In genomic region chr19:4451965-4452364, GRCm38 (mm10) we compare ENCODE assay signal across 28 mouse cellular contexts. TPM values are rescaled to one million over a fixed set of nuclear protein-coding genes. Genes with fewer than 3 reads are reported as not detected.
DNase-seq lines count a peak whose midpoint lies in the region; ATAC-seq and TF ChIP-seq lines count a peak whose summit lies in the region.
"Had no signal": no experiment of that assay in that cellular context is flagged by ENCODE, and none has a peak within 500 bp of the region (broad histone marks: within the 10 kb centered on the region; RNA-seq: fewer than 3 reads in every experiment).

No protein-coding gene starts in this region.

- H3K9ac ChIP-seq in heart, embryonic 13.5 days, result peak overlapping the region; percentile 33; the same call in 1 of the 2 replicates
- H3K9ac ChIP-seq in heart, adult 2 months (ENCODE audit: low read depth, low read length), result no peak overlapping the region
- H3K9ac ChIP-seq in limb, embryonic 14.5 days (ENCODE audit: low read depth, low read length, severe bottlenecking), result 0 out of 2 replicates have a peak overlapping the region, but pooled peaks have one; percentile 28
- H3K9ac ChIP-seq: embryonic facial prominence, embryonic 15.5 days; limb, embryonic 12.5 days; liver, embryonic 15.5 days; neural tube, embryonic 12.5 days; stomach, embryonic 15.5 days had no signal

- H3K4me2 ChIP-seq in heart, embryonic 13.5 days, result no peak overlapping the region
- H3K4me2 ChIP-seq in limb, embryonic 14.5 days (replicated peaks; ENCODE audit: low read depth, low read length, severe bottlenecking), result no peak overlapping the region
- H3K4me2 ChIP-seq: embryonic facial prominence, embryonic 15.5 days; heart, embryonic 11.5 days; limb, embryonic 12.5 days; liver, embryonic 15.5 days; neural tube, embryonic 12.5 days; stomach, embryonic 15.5 days had no signal

- no peaks in the 10 kb centered on the region for H3K79me2 ChIP-seq in heart, adult 2 months (replicated peaks; ENCODE audit: control insufficient read depth, insufficient read depth, low read length)

- no peaks in the 10 kb centered on the region for H3K9me3 ChIP-seq in heart, embryonic 13.5 days
- no peaks in the 10 kb centered on the region for H3K9me3 ChIP-seq in limb, embryonic 14.5 days (ENCODE audit: control insufficient read depth, low read length)
- H3K9me3 ChIP-seq in limb, embryonic 10.5 days (replicated peaks), result no peaks in the 10 kb centered on the region
- no peaks in the 10 kb centered on the region for H3K9me3 ChIP-seq in embryonic facial prominence, embryonic 10.5 days
- H3K9me3 ChIP-seq: embryonic facial prominence, embryonic 15.5 days; limb, embryonic 12.5 days; liver, embryonic 15.5 days; neural tube, embryonic 12.5 days; stomach, embryonic 15.5 days had no signal

- TF ChIP-seq CTCF in heart, adult 2 months (IDR thresholded peaks at IDR 0.05), result no peak

- no peak for TF ChIP-seq POLR2A in heart, adult 2 months (IDR thresholded peaks at IDR 0.05; ENCODE audit: insufficient read depth, low read depth, low read length)
- no peak for TF ChIP-seq POLR2A in limb, embryonic 14.5 days (IDR thresholded peaks at IDR 0.05; ENCODE audit: borderline replicate concordance, extremely low read depth, insufficient read depth, insufficient read length)

- no peak for DNase-seq in heart, adult 2 months
- no peak for DNase-seq in limb, embryonic 14.5 days (ENCODE audit: low spot score)
- no peak for DNase-seq in limb, embryonic 10.5 days (ENCODE audit: low spot score)
- peak; percentile 31 for DNase-seq in ES-CJ7 (ENCODE audit: low read depth, low spot score)
- DNase-seq in embryonic facial prominence, embryonic 10.5 days (ENCODE audit: low spot score), result no peak
- DNase-seq in urinary bladder, postnatal 10 days (ENCODE audit: low spot score), result no peak
- DNase-seq: adrenal gland, postnatal 14 days; B cell, adult 2 months; kidney, adult 11 months; lung, postnatal 4 days; midbrain, embryonic 14.5 days; right cerebral cortex, adult 18-20 months; right cerebral cortex, postnatal 4 days; thymus, adult 18-20 months; thymus, postnatal 4 days had no signal

- H3K4me1 ChIP-seq in heart, embryonic 13.5 days, result 0 out of 2 replicates have a peak, but pooled peaks cover 7% of the 10 kb centered on the region
- no peaks in the 10 kb centered on the region for H3K4me1 ChIP-seq in heart, adult 2 months (ENCODE audit: control insufficient read depth, insufficient read depth, low read length)
- no peaks in the 10 kb centered on the region for H3K4me1 ChIP-seq in limb, embryonic 14.5 days (ENCODE audit: control insufficient read depth, insufficient read depth, low read length)
- H3K4me1 ChIP-seq in limb, embryonic 10.5 days, result peaks cover 22% of the 10 kb centered on the region
- peaks cover 53% of the 10 kb centered on the region for H3K4me1 ChIP-seq in embryonic facial prominence, embryonic 10.5 days
- H3K4me1 ChIP-seq: stomach, embryonic 15.5 days had no signal

- intact Hi-C loops in heart, adult 2 months (cut with DNase I), result no loop called here

- no peak for ATAC-seq in heart, embryonic 13.5 days (ENCODE audit: extremely low read depth, insufficient number of reproducible peaks, low FRiP score, low TSS enrichment)
- ATAC-seq in limb, embryonic 14.5 days (ENCODE audit: low FRiP score, low read depth), result no peak
- ATAC-seq: forebrain, embryonic 14.5 days had no signal

- 35% methylated on average over 5 of the region's 5 CpGs for WGBS in heart, embryonic 13.5 days
- WGBS in heart, adult 2 months, result 75% methylated on average over 5 of the region's 5 CpGs
- WGBS in limb, embryonic 14.5 days, result 33% methylated on average over 5 of the region's 5 CpGs
- 34% methylated on average over 5 of the region's 5 CpGs for WGBS in limb, embryonic 10.5 days
- 19% methylated on average over 5 of the region's 5 CpGs for WGBS in embryonic facial prominence, embryonic 10.5 days

- no peak overlapping the region for H3K4me3 ChIP-seq in heart, embryonic 13.5 days
- H3K4me3 ChIP-seq in heart, adult 2 months, result no peak overlapping the region
- no peak overlapping the region for H3K4me3 ChIP-seq in limb, embryonic 14.5 days (replicated peaks; ENCODE audit: low read length)
- no peak overlapping the region for H3K4me3 ChIP-seq in limb, embryonic 10.5 days
- no peak overlapping the region for H3K4me3 ChIP-seq in embryonic facial prominence, embryonic 10.5 days
- H3K4me3 ChIP-seq: embryonic facial prominence, embryonic 15.5 days; limb, embryonic 12.5 days; liver, embryonic 15.5 days; neural tube, embryonic 12.5 days; stomach, embryonic 15.5 days had no signal

- peaks cover 15% of the 10 kb centered on the region for H3K27me3 ChIP-seq in heart, embryonic 13.5 days (replicated peaks)
- no peaks in the 10 kb centered on the region; the same call in 1 of the 2 replicates for H3K27me3 ChIP-seq in heart, adult 2 months (ENCODE audit: control insufficient read depth, insufficient read depth, low read length)
- no peaks in the 10 kb centered on the region for H3K27me3 ChIP-seq in limb, embryonic 14.5 days (ENCODE audit: control insufficient read depth, insufficient read depth, low read length)
- no peaks in the 10 kb centered on the region for H3K27me3 ChIP-seq in limb, embryonic 10.5 days (ENCODE audit: low read depth, poor library complexity, severe bottlenecking)
- H3K27me3 ChIP-seq in embryonic facial prominence, embryonic 10.5 days (replicated peaks; ENCODE audit: low read depth, poor library complexity, severe bottlenecking), result no peaks in the 10 kb centered on the region
- H3K27me3 ChIP-seq: CH12.LX; embryonic facial prominence, embryonic 15.5 days; limb, embryonic 12.5 days; neural tube, embryonic 12.5 days had no signal

- TF ChIP-seq EP300 in heart, adult 2 months (IDR thresholded peaks at IDR 0.05; ENCODE audit: insufficient read depth, low read depth, low read length), result no peak

- no peak overlapping the region for H3K27ac ChIP-seq in heart, embryonic 13.5 days (replicated peaks)
- H3K27ac ChIP-seq in heart, adult 2 months, result no peak overlapping the region
- no peak overlapping the region for H3K27ac ChIP-seq in limb, embryonic 14.5 days (replicated peaks; ENCODE audit: low read depth, low read length)
- no peak overlapping the region for H3K27ac ChIP-seq in limb, embryonic 10.5 days
- H3K27ac ChIP-seq in embryonic facial prominence, embryonic 10.5 days (replicated peaks), result 0 out of 2 replicates have a peak overlapping the region, but pooled peaks have one; percentile 27
- H3K27ac ChIP-seq: embryonic facial prominence, embryonic 15.5 days; kidney, postnatal 0 days; limb, embryonic 12.5 days; liver, embryonic 15.5 days; neural tube, embryonic 12.5 days; stomach, embryonic 15.5 days had no signal

- H3K36me3 ChIP-seq in heart, embryonic 13.5 days, result no peaks in the 10 kb centered on the region
- H3K36me3 ChIP-seq in heart, adult 2 months (ENCODE audit: control insufficient read depth, insufficient read depth, low read length), result no peaks in the 10 kb centered on the region
- no peaks in the 10 kb centered on the region for H3K36me3 ChIP-seq in limb, embryonic 14.5 days (ENCODE audit: control insufficient read depth, insufficient read depth, low read length)
- no peaks in the 10 kb centered on the region for H3K36me3 ChIP-seq in limb, embryonic 10.5 days
- H3K36me3 ChIP-seq in embryonic facial prominence, embryonic 10.5 days (replicated peaks), result no peaks in the 10 kb centered on the region; the same call in 1 of the 2 replicates
- H3K36me3 ChIP-seq: embryonic facial prominence, embryonic 15.5 days; limb, embryonic 12.5 days; liver, embryonic 15.5 days; neural tube, embryonic 12.5 days; stomach, embryonic 15.5 days had no signal

RNA-seq across cellular contexts. Expression of gene Rhod, which starts 12.7 kb away (rescaled TPM):
- 25.0 and 25.1 TPM in 2 replicates for polyA plus RNA-seq in heart, embryonic 13.5 days (2015; fragmentation: Nextera tagmentation; extraction: Ambion mirVana)
- total RNA-seq in heart, adult 2 months (2021), result 1 to 10 TPM; 5.3 to 5.5 TPM
- polyA plus RNA-seq in heart, adult 2 months (2012; rRNA removed), result 8.5 and 9.2 TPM in 2 replicates
- 33.8 and 36.6 TPM in 2 replicates for polyA plus RNA-seq in limb, embryonic 14.5 days (2012; rRNA removed)
- 44.2 and 51.0 TPM in 2 replicates for polyA plus RNA-seq in limb, embryonic 14.5 days (2014; fragmentation: Nextera tagmentation; extraction: Ambion mirVana)
- 24.7 and 32.9 TPM in 2 replicates for polyA plus RNA-seq in limb, embryonic 10.5 days (2016; fragmentation: Nextera tagmentation; extraction: Ambion mirVana)
- polyA plus RNA-seq in embryonic facial prominence, embryonic 10.5 days (2016; fragmentation: Nextera tagmentation; extraction: Ambion mirVana), result 31.5 and 31.8 TPM in 2 replicates
- total RNA-seq: megakaryocyte-erythroid progenitor cell, adult 5-6 weeks had no signal

RNA-seq across cellular contexts. Expression of gene Syt12, which starts 25.3 kb away (rescaled TPM):
- 0.94 and 1.1 TPM in 2 replicates for polyA plus RNA-seq in heart, embryonic 13.5 days (2015; fragmentation: Nextera tagmentation; extraction: Ambion mirVana)
- total RNA-seq in heart, adult 2 months (2021), result 10 to 100 TPM in 1 of 2 experiments, 1 to 10 TPM in 1; 6.9 to 13.2 TPM
- polyA plus RNA-seq in heart, adult 2 months (2012; rRNA removed), result 1.8 and 3.2 TPM in 2 replicates
- polyA plus RNA-seq in limb, embryonic 14.5 days (2012; rRNA removed), result 0.41 and 0.50 TPM in 2 replicates
- polyA plus RNA-seq in limb, embryonic 14.5 days (2014; fragmentation: Nextera tagmentation; extraction: Ambion mirVana), result 0.21 and 0.39 TPM in 2 replicates
- polyA plus RNA-seq in limb, embryonic 10.5 days (2016; fragmentation: Nextera tagmentation; extraction: Ambion mirVana), result 0.53 and 0.95 TPM in 2 replicates
- 2.6 and 2.8 TPM in 2 replicates for polyA plus RNA-seq in embryonic facial prominence, embryonic 10.5 days (2016; fragmentation: Nextera tagmentation; extraction: Ambion mirVana)
- total RNA-seq: megakaryocyte-erythroid progenitor cell, adult 5-6 weeks had no signal

RNA-seq across cellular contexts. Expression of gene 2010003K11Rik, which starts 46.4 kb away (rescaled TPM):
- polyA plus RNA-seq in heart, embryonic 13.5 days (2015; fragmentation: Nextera tagmentation; extraction: Ambion mirVana), result not detected in 2 replicates
- total RNA-seq in heart, adult 2 months (2021), result not detected
- polyA plus RNA-seq in heart, adult 2 months (2012; rRNA removed), result 0.29 and 0.70 TPM in 2 replicates
- polyA plus RNA-seq in limb, embryonic 14.5 days (2012; rRNA removed), result not detected in 2 replicates
- polyA plus RNA-seq in limb, embryonic 14.5 days (2014; fragmentation: Nextera tagmentation; extraction: Ambion mirVana), result not detected in 2 replicates
- not detected in 2 replicates for polyA plus RNA-seq in limb, embryonic 10.5 days (2016; fragmentation: Nextera tagmentation; extraction: Ambion mirVana)
- not detected in 2 replicates for polyA plus RNA-seq in embryonic facial prominence, embryonic 10.5 days (2016; fragmentation: Nextera tagmentation; extraction: Ambion mirVana)
- total RNA-seq: CH12.LX; layer of hippocampus, postnatal 14 days; megakaryocyte-erythroid progenitor cell, adult 5-6 weeks had no signal
- polyA plus RNA-seq: embryonic facial prominence, embryonic 15.5 days; forebrain, embryonic 14.5 days; heart, embryonic 11.5 days; limb, embryonic 12.5 days; lung, embryonic 16.5 days; midbrain, embryonic 14.5 days; neural tube, embryonic 12.5 days had no signal

RNA-seq across cellular contexts. Expression of gene Kdm2a, which starts 53.9 kb away (rescaled TPM):
- polyA plus RNA-seq in heart, embryonic 13.5 days (2015; fragmentation: Nextera tagmentation; extraction: Ambion mirVana), result 31.6 and 35.5 TPM in 2 replicates
- total RNA-seq in heart, adult 2 months (2021), result 10 to 100 TPM; 36.4 to 38.6 TPM
- 49.7 and 82.9 TPM in 2 replicates for polyA plus RNA-seq in heart, adult 2 months (2012; rRNA removed)
- 99.7 and 126 TPM in 2 replicates for polyA plus RNA-seq in limb, embryonic 14.5 days (2012; rRNA removed)
- polyA plus RNA-seq in limb, embryonic 14.5 days (2014; fragmentation: Nextera tagmentation; extraction: Ambion mirVana), result 54.4 and 59.8 TPM in 2 replicates
- polyA plus RNA-seq in limb, embryonic 10.5 days (2016; fragmentation: Nextera tagmentation; extraction: Ambion mirVana), result 67.6 and 77.9 TPM in 2 replicates
- polyA plus RNA-seq in embryonic facial prominence, embryonic 10.5 days (2016; fragmentation: Nextera tagmentation; extraction: Ambion mirVana), result 68.6 and 69.6 TPM in 2 replicates

RNA-seq across cellular contexts. Expression of gene Pcx, which starts 58.3 kb away (rescaled TPM):
- polyA plus RNA-seq in heart, embryonic 13.5 days (2015; fragmentation: Nextera tagmentation; extraction: Ambion mirVana), result 11.6 and 13.1 TPM in 2 replicates
- total RNA-seq in heart, adult 2 months (2021), result 10 to 100 TPM; 44.8 to 52.5 TPM
- polyA plus RNA-seq in heart, adult 2 months (2012; rRNA removed), result 25.1 and 39.0 TPM in 2 replicates
- polyA plus RNA-seq in limb, embryonic 14.5 days (2012; rRNA removed), result 11.8 and 14.8 TPM in 2 replicates
- polyA plus RNA-seq in limb, embryonic 14.5 days (2014; fragmentation: Nextera tagmentation; extraction: Ambion mirVana), result 14.8 and 17.6 TPM in 2 replicates
- 15.8 and 18.8 TPM in 2 replicates for polyA plus RNA-seq in limb, embryonic 10.5 days (2016; fragmentation: Nextera tagmentation; extraction: Ambion mirVana)
- 24.1 and 26.8 TPM in 2 replicates for polyA plus RNA-seq in embryonic facial prominence, embryonic 10.5 days (2016; fragmentation: Nextera tagmentation; extraction: Ambion mirVana)
